In genomic region chr1:87935095-87935494, GRCm38 (mm10) we compare ENCODE assay signal across 16 mouse cellular contexts.
A peak's percentile ranks its signal among the peaks of the same experiment; 100 is the strongest.
DNase-seq lines count a peak whose midpoint lies in the region; ATAC-seq and TF ChIP-seq lines count a peak whose summit lies in the region.
"Had no signal": no experiment of that assay in that cellular context is flagged by ENCODE, and none has a peak within 500 bp of the region (broad histone marks: within the 10 kb centered on the region; RNA-seq: fewer than 3 reads in every experiment).

No protein-coding gene starts in this region.

- TF ChIP-seq CTCF in left cerebral cortex, adult 2 months (IDR thresholded peaks at IDR 0.05), result no peak

- ATAC-seq in megakaryocyte progenitor cell, adult 5-6 weeks (replicated peaks; ENCODE audit: poor library complexity), result peak; percentile 65
- ATAC-seq: intestine, embryonic 15.5 days; midbrain, embryonic 16.5 days had no signal

- H3K4me3 ChIP-seq in left cerebral cortex, adult 2 months, result no peak overlapping the region
- H3K4me3 ChIP-seq: embryonic facial prominence, embryonic 12.5 days; heart, adult 2 months; intestine, embryonic 15.5 days; limb, embryonic 13.5 days; neural tube, embryonic 13.5 days had no signal

- peak in 1 of 2 experiments; percentile 30 for DNase-seq in left cerebral cortex, adult 2 months (ENCODE audit: extremely low spot score in 1 of 2, low spot score in 2 of 2)
- DNase-seq in left cerebral cortex, postnatal 10 days (ENCODE audit: extremely low spot score in 1 of 2, low spot score in 2 of 2), result no peak
- peak; percentile 61 for DNase-seq in 416B (ENCODE audit: low read depth)
- DNase-seq in MEL-GATA-1-ER (ENCODE audit: extremely low read depth, low read depth), result peak; percentile 73
- no peak for DNase-seq in retina, postnatal 1 day
- no peak for DNase-seq in kidney, postnatal 25 days
- DNase-seq in left cerebral cortex, adult 11 months (ENCODE audit: low spot score), result no peak
- DNase-seq: cerebellum, postnatal 14 days had no signal

- intact Hi-C loops in left cerebral cortex, adult 2 months (cut with DNase I), result loop anchor here (5.0 to 10.0 kb wide), 2 partner anchors 143 to 490 kb away; no protein-coding TSS in a partner anchor
- intact Hi-C loops in left cerebral cortex, postnatal 10 days (cut with DNase I), result no loop called here

- H3K27ac ChIP-seq in left cerebral cortex, adult 2 months, result peak overlapping the region; percentile 74
- H3K27ac ChIP-seq: embryonic facial prominence, embryonic 12.5 days; heart, adult 2 months; intestine, embryonic 15.5 days; kidney, postnatal 0 days; limb, embryonic 13.5 days; neural tube, embryonic 13.5 days had no signal

Comparison
In these comparisons a context has a peak if more than half of its experiments do, and no peak if none do; other contexts are left out.
1. DNase-seq: peak in 416B (single experiment) and MEL-GATA-1-ER (single experiment); none in left cerebral cortex, postnatal 10 days (0 of 2), retina, postnatal 1 day (single experiment), kidney, postnatal 25 days (0 of 2) and left cerebral cortex, adult 11 months (single experiment).